Mouse (Mus musculus) kidney, adult 18-20 months (tissue): ENCODE results near the gene Nepn.
"Not testable (repeated sequence)": the region's sequence is repeated elsewhere in the genome, so short reads cannot be mapped to it uniquely, and the experiment has no call there.

Source experiments
- DNase-seq: peaks from one replicate; pipeline ENCODE4 v3.0.0; 2021

Gene Nepn

DNA sequence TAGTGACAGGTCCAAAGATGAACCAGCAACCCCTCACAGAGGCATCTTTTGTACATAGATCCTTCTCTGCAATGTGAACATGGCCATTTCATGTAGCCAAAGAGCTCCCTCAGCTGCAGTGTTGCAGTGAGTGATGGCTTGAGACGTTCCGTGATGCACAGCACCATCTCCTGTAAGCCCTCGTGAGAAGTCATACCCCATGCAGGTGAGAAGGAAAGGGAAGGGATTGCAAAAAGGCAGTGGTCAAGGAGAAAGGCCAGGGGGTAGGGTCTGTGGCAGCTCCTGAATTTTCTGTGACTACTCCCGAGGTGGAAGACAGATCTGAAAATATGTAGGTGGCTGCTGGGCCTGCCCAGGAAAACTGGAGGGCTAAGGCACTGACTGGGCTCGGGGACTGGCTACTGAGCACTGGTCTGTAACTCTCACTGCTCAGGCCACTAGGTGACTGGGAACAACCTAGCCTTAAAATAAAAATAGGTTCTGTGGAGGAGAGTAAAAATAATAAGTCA, at the start of gene Nepn:
TSS of gene Nepn (plus strand) at position 51 of the 509 bp plus-strand sequence.
- no peak for DNase-seq

DNA sequence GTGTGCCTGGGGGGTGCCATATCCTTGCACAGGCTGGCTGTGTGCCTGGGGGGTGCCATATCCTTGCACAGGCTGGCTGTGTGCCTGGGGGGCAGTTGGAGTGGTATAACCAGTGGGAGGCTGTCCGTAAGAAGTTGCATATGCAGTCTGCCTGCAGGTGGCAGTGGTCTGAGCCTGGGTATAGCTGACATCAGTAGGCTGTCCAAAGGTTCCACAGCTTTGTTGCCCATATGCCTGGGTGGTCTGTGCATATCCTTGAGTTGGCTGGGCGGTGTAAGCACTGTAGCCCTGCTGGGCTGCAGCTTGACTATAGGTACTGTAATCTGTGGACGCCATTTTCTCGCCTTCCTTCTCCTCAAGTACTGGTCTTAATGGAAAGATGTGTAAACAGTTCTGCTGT, 45.4 kb upstream of the Nepn start:
- not testable (repeated sequence) for DNase-seq

DNA sequence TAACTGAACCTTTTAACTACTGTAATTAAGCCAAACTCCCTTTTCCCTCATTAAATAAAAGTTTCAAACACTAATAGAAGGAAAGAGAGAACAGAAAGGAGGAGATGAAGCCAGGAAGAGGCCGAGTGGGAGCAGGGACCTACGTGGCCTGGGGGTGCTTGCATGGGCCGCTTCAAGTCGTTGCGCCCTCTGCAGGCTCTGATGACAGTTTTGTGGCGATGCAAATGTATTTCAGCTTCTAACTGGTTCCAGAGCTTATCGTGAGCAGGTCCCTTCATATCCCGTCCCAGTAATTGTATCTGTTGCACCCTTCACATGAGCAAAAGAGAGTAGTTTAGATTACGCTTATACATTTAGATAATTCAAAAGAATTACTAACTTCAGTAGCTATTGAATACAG, 35.6 kb upstream of the Nepn start:
- no peak for DNase-seq

DNA sequence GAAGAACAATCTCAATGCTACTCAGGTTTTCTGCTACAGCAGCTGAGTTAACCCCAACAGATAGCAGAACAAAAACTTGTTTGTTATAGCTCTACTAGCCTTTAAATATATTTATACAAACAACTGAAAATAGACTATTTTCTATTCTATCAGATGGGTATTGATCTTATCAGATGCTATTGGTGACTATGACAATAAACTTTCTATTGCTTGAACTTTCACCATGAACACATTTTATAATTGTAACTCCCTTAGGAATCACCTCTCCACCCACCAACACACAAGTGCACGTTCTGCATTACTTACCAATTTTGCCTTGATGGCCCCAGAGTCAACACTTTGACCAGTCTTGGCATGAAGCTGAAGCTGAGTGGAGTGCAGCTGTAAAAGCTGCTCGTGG, 30.3 kb upstream of the Nepn start, which contains the start of gene Gm26741:
TSS of gene Gm26741 (plus strand) at position 301 of the 400 bp plus-strand sequence.
- DNase-seq: no peak

DNA sequence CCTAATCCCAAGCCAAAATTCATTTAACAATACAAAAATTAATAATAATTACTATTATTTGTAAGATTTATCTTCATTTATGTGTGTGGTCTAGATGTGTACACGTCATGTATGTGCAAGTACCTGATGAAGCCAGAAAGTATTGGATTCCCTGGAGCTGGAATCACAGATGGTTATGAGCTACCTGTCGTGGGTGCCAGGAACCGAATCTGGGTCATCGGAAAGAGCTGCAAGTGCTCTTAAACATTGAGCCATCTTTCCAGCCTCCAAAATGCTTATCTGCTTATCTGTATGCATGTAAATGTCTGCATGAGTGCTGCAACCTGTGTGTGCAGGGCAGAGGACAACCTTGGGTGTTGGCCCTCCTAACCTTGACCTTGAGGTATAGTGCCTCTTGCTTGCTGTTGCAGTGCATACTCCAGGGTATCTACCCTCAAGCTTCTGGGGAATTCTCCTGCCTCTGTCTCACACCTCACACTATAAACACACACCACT, 28.5 kb upstream of the Nepn start:
- DNase-seq: no peak

DNA sequence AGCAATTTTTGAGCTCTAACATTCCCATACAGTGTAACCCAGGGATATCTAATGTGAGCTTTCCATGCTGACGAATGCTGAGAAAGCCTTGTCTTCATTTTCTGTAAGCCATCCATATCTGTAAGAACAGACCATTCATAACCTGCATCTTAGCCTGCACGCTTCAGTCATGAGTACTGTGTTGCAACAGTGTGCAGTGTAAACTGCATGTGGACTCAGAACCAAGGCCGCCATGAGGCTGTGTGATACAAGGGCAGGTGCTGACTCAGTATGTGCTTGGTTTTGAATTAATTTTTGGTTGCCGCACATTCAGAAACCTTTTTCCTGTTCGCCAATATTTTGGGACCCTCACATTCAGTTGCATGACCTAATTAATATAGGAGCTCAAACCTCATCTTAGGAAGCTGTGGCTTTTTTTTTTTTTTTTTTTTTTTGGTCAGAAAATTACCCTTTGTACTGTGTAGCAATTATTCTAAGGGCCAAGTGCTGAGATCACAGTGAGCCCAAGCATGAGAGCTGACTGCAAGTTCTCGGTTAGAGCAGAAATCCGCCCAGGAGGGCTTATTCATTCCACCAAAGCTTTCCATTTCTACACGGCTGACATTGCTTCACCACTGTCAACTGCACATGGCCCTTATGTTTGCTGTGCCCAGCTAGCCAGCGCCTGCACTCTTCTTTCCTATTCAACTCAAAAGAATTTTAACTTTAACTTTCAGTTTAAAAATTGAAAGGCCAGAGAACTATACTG, 27.7 kb upstream of the Nepn start:
- DNase-seq: no peak

DNA sequence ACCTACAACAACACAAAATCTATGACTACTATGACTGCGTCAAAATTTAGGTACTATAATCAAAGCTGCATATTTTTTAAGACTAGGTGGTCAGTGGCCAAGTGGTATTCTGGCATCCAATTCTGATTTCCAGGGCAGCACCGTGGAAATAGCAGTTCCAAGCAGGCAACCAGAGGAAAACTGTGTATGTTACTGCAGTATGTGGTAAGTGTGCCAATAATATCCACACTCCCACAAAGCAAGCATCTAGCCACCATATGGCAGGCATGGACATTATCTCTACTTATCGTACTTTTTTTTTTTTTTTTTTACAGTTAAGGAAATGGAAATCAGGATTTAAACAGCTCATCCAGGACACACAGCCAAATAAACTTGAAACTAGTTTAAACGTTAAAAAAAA, 20.4 kb upstream of the Nepn start:
- no peak for DNase-seq

DNA sequence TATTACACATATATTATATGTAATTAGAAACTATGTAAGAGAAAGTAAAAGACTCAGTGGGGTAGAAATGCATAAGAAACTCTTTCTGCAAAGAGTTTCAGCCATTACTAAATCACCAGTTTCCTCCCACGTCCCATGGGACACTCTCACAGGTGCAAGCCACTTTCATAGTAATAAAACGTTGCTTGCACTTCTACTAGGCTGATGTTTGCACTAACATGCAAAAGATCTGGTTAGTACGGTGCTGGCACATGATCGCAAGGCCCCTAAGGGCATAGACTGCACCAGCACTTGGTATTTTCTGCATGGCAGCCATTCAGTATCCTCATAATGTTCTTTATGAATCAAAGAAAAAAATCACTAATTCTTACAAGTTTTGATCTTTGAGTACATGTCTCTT, 14.9 kb upstream of the Nepn start:
- DNase-seq: no peak

DNA sequence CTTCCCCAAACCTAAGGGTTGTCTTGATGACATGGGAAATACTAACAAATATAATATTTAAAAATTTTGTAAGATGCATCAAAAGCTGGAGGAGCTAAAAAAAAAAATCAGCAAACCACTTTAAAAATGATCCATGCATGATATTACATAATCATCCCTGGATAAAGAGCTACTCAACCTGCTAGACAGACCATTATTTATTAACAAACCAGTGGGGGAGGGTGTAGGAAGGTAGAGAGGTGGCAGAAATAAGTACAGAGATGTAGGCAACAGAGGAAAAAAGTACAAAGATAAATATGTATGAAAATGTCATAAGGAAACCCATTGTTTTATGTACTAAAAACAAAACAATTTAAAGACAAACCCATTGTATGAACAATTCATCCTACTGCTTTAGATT, 14.1 kb upstream of the Nepn start:
- no peak for DNase-seq

DNA sequence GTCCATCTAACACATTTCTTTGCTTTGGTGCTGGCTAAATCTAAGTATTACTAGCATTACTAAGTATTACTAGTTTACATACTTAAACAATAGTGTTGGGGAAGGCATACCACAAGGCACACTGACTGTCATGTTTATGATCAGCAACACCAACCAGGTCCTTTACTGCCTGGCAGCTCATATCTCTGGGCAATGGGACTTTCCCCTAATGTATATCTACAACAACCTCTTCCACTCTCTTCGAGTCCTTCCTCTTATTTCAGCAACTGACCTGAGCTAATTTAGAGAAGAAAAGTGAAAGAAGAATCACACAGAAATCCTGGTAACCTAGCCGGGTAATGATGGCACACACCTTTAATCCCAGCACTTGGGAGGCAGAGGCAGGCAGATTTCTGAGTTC, 12.3 kb upstream of the Nepn start:
- no peak for DNase-seq

DNA sequence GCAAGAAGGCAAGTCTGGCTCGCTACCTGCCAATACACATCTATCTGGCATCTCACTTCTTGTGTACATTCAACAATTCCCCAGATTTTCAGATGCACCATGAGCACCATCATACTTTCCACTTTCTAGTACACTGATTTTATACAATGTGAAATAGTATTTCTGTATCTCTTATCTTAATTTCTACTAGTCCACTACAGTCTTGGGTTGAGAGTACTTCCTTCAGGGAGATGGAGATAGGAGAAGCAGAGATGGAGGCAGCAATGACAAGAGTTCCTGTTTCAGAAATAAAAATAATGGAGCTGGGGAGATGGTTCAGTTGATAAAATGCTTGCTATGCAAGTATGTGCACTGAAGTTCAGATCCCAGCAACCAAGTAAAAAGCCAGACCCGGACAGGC, 11.0 kb upstream of the Nepn start:
- no peak for DNase-seq

DNA sequence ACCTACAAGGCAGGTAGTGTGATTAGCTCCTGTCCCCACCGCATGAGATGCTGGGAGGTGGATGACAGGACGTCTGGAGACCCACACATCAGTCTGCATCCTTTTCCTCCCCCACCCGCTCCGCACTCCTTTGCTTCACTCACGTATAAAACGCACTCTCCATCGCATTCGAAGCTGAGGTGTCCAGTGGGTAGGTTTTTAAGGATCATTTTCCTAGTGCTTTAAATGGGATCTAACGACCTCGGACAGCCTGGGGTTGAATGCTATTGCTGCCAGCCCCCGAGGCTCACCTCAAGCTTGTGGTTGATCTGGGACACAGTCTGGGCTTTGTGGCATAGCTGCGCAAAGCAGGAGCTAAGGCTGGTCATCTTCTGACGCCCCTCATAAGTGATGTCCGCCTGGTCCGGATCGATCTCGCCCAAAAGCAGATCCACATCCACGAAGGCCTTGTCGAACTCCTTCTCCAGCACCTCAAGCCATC, 7.4 kb upstream of the Nepn start:
- no peak for DNase-seq

DNA sequence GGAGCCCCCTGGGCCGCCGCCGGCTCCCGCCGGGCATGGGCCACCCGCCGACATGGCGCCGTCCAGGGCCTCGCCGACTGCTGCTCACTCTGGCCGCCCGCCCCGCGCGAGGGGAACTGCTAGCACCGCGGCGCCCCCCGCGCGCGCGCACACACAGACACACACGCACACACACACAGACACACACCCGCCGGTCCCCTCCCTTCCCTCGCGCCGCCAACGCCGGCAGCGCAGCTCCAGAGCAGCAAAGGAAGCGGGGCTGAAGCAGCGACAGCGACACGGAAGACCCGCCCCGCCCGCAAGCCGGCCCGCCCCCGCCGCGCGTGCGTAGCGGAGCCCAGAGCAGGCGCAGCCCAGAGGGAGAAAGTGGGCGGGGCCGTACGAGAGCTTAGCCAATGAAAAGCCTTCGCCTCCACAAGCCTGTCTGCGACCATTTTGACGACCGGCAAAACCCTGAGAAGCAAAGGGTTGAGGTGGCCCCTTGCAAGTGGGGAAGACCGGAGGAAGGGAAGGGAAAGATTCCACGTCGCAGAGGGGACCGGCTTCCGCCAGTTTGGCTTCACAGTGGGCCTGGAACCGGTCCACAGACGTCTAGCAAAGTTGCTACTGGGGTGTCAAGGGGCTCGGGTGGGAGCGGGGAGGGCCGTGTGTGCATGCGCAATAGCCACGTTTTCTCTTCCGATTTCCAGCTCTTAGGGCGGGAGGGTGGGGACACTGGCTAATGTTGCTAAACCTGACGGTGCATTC, 6.8 kb upstream of the Nepn start, which contains the start of gene Gopc:
TSS of gene Gopc (minus strand) at position 280 of the 747 bp plus-strand sequence.
- peak; percentile 98 for DNase-seq

DNA sequence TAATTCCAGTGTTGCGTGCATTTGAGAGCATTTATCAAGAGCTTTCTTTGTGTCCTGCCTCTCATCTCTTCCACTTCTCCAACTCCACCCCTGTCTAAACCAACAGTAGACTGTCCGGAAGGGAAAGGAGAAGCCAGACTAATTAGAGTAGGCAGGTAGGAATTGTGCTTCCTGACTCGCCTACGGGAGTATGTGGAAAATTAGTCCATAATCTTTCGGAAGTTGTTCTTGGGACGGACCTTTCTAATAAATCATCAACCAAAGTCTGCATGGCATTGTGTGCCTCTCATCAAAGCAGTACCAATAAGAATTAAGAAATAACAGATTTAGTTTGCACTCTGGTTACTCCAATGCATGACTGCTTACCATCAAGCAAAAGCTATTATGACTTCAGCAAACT, 5.8 kb upstream of the Nepn start:
- DNase-seq: no peak

DNA sequence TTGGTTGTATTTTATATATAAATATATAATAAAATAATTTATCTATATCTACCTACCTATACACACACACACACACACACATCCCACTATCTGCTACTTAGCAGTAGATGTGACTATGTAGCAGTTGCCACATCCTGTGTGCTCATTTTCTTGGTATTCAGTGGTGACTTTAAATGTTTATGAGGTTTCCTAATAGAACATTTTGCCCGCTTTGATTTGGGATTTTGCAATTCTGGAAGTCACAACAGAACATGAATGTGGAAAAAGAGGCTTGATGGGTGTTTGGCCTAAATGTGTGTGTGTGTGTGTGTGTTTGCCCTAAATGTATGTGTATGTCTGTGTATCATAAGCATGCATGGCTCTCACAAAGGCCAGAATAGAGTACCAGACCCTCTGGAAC, 5.2 kb upstream of the Nepn start:
- no peak for DNase-seq

DNA sequence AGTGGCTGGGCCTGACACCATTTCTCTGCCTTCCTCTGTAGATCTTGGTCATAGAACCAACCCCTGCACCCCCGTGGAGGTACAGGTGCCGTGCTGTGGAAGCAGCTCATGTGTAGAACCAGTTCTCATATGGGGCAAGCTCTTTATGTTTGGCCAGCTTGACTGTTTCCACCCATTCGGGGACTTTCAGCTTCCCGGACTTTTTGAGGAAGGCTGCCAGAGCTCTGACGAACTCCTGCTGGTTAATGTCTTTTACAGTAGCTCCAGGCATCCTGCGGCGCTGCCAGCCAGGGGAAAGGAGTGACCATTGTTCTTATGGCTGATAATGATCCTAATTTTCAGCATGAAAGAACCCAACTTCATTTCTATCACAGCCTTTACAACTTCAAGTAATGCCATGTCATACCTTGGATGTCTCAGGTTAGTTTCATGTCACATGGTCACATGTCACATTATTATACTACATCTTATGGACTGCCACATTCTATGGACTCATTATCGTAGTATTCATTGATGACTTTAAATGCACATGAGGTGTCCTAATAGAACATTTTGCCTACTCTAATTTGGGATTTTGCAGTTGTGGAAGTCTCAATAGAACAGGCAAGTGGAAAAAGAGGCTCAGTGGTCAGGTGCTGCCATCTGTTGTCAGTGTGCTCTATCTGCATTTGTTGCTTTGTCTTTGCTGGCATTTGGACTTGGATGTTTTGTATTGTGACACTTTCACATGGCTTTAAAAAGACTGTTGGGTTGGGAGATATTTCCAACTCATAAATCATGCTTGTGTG, 3.8 kb upstream of the Nepn start:
- DNase-seq: peak; percentile 54

DNA sequence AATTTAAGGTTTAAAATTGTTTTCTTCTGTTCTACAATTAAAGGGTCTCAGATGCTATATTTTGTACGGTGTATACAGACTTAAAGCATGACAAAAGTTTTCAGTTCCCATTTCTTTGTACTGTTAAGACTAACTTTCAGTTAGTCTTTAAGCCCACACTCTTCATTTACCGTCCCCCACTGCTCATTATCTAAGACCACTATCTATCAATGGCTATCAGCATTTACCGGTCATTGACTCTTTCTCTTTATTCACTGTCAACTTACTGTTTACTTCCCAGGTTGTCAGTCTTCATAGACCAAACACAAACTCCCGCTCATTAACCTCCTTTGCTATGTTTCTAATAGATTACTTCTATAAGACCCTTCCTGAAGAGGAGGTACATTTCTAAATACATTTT, 1.6 kb upstream of the Nepn start:
- no peak for DNase-seq

DNA sequence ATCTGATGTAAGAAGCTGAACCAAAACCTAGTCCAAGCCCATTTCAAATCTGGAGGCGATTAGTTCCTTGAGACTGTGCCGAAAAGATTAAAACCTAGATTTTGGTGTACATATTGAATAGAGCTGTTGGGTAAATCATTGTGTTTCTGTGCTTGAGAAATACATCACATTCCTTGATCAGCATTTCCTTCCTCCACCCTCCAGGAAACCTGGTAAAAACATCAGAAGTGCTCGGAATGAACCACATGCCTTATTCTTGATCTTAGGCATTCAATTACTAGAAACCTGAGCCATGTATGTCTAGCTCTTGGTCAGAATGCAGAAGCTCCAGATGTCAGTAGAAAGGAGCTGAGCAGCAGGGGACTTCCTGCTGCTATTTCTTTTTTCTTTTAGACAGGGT, 666 bp downstream of the Nepn start:
- DNase-seq: no peak

DNA sequence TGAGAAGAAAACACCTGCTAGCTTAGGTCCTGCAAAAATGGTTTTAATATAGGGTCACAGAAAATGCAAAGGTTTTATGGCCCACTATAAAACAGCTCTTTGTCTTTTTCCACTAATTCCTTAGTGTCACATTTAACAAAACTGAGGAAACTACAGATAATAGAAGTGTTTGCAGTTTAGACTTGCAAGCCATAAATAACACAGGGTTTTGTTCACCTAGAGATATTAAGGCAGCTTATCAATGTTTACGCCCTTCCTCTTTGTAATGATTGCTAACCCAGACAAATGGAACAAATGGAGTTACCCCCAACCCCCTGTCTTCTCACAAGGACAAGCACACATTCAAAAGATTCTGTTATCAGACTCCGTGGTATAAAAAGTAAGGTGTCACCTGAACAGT, 2.4 kb downstream of the Nepn start:
- no peak for DNase-seq

DNA sequence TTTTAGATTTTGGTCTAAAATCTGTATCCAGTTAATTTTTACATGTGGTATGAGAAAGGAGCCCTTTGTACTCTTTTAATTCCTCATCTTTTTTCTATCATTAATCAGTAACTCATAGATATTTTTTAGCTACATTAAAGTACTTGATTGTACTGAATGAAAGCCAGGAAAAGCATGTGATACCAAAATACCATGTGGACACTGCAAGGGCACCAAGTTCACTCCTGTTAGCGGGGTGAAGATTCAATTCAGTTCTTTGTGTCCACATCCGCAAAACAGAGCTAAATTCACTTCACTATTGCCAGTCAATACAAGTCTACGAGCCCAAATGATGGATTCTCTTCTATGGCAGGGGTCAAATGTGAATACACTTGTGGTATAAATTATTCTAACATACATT, 7.9 kb downstream of the Nepn start:
- DNase-seq: no peak

DNA sequence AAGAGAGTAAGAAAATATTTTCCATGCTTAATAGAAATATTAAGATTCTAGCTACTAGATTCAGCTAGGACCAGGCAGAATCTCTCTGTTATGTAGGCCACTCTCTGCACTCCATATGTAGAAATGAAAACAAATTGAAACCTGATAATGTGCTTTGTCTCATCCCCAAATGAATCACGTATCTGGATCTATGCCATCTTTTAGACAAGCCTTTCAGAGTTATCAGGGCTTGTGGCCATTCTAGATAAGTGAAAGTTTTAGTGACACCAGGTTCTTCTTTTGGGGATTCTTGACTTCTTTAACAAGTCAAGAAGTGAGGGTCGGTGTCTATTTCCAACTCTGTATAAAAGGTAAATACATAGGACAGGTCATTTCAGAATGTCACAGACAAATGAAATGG, 9.9 kb downstream of the Nepn start:
- DNase-seq: no peak

DNA sequence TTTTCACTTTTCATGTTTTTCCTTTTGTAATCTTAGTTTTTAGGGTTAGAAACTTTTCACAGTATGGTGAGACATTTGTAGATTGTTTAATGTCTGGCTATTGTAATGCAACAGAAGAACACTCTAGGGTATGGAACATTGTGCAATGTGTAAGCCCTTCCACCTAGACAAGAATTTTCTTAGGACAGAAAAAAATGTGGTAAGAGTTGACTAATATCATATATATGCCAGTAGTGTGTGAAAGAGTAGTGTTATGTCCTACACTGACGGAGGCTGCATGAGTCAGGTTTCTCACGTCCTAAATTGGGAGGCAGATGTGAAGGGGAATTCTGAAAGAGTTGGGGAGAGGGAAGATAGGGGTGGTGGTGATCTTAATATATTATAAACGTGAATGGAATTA, 10.9 kb downstream of the Nepn start:
- no peak for DNase-seq

DNA sequence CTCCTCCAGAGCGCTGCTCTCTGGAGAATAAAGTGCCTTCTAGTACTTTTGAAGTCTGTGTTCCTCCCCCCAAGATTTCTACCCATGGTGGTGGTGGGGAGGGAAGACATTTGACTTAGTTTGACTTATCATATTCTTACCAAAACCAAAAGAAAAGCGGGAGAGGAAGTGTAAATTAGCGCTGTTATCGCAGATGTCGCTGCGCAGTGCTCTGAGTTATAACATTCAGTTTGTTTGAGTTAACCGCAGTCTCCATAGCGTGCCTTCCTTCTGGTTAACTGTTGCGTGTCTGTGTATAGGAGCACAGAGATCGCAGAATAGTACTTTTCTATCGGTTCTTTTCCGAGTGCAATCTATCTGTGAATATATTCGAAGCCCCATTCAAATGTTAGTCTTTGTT, 16.4 kb downstream of the Nepn start:
- DNase-seq: no peak
